Mouse (Mus musculus): ENCODE results near the gene Snd1. TPM values are rescaled to one million over a fixed set of nuclear protein-coding genes. Genes with fewer than 3 reads are reported as not detected.

Gene Snd1
- total and polyA plus RNA-seq, 3 experiments, result 83.7 to 377 (median 210) TPM

DNA sequence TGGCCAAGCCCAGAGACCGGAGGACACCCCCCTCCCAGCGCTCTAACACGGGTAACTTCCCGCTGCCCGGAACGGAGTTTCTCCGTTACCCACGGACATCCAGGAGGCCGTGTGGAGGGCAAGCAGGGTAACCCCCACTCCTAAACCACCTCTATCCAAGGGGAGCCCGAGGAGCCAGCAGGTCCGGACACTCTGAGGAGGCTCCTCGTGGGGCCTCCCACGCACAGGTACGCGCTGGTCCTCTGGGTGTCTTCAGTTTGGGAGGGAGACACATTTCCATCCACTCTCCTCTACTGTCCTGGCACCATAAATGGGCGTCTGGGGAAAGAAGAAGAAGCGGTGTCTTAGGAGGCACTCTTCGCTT is 506.6 kb downstream of the Snd1 start:
- H3K9ac ChIP-seq (ENCODE audit: insufficient read depth, low read depth), result no peak overlapping the region
- no peak for DNase-seq (ENCODE audit: extremely low read depth)
- H3K9me3 ChIP-seq (replicated peaks; ENCODE audit: low read length), result peaks cover 2% of the 10 kb centered on the region
- peaks cover 13% of the 10 kb centered on the region for H3K27me3 ChIP-seq (replicated peaks)
- dilution Hi-C loops (cut with MboI; ENCODE audit: extremely low pct_ligation_motif_present, extremely low pct_unique_long_range_greater_than_20kb, low sequenced_read_pairs) (no loop called here), in situ Hi-C loops (cut with MboI; ENCODE audit: low pct_ligation_motif_present, low pct_unique_long_range_greater_than_20kb, low sequenced_read_pairs) (no loop called here)
- no peak overlapping the region for H3K4me3 ChIP-seq (replicated peaks in 1 of 3; ENCODE audit: low read depth in 2 of 3, low read length in 2 of 3, poor library complexity in 1 of 3)
- peaks cover 4% of the 10 kb centered on the region in 2 experiments; a peak in 3 of 4 replicates for H3K4me1 ChIP-seq (ENCODE audit: control insufficient read depth in 1 of 2, insufficient read depth in 2 of 2)
- no peak for TF ChIP-seq ETS1 (conservative IDR thresholded peaks at IDR 0.05; ENCODE audit: low read depth, low read length)
- H3K27ac ChIP-seq (ENCODE audit: insufficient read depth, low read depth), result no peak overlapping the region
- H3K79me2 ChIP-seq (replicated peaks; ENCODE audit: control insufficient read depth, extremely low read depth, insufficient read depth, poor library complexity, severe bottlenecking), result no peaks in the 10 kb centered on the region
- H3K36me3 ChIP-seq (replicated peaks in 1 of 2; ENCODE audit: control insufficient read depth in 1 of 2, insufficient read depth in 1 of 2, low read length in 1 of 2), result no peaks in the 10 kb centered on the region
- no peak overlapping the region for H3K4me2 ChIP-seq (ENCODE audit: insufficient read depth, low read depth, poor library complexity, severe bottlenecking)

DNA sequence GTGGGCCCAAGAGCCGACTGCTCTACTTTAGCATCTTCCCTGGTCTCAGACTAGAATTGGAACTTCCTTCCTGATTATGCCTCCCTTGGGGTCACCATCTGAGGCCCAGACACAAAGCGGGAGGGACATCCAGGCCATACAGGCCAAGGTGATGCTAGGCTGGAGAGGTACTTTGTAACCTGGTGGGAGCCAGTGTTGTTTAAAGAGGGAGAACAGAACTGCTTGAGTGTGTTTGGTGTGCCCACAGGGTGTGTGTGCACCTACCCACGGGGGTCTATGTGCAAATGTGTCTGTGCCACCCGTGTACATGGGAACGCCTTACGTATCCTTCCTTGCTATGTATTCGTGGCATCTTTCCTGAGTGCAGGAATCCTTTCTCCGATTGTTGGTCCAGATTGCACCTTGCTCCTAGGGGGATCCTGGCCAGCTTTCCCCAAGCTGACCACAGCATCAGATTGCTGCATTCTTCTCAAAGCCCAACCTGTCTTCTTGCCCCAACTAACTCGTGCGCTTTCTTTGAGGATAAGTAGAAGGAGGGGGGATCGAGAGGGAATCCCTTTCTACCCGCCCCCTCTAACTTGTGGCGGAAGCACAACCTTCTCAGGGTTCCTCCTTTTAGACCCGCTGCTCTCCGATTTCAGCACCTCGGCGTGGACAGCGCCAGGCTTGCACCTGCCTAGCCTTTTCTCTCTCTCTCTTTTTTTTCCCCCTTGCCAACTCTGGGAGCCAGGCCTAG is 507.2 kb downstream of the Snd1 start:
- Histone ChIP-seq H3K4me3 (replicated peaks in 1 of 3; ENCODE audit: low read depth in 2 of 3, low read length in 2 of 3, poor library complexity in 1 of 3) (no peak overlapping the region), H3K36me3 (replicated peaks in 1 of 2; ENCODE audit: control insufficient read depth in 1 of 2, insufficient read depth in 1 of 2, low read length in 1 of 2) (no peaks in the 10 kb centered on the region), H3K27me3 (replicated peaks) (peaks cover 10% of the 10 kb centered on the region), H3K9ac (ENCODE audit: insufficient read depth, low read depth) (no peak overlapping the region), H3K4me2 (ENCODE audit: insufficient read depth, low read depth, poor library complexity, severe bottlenecking) (no peak overlapping the region), H3K9me3 (replicated peaks; ENCODE audit: low read length) (peaks cover 2% of the 10 kb centered on the region), H3K27ac (ENCODE audit: insufficient read depth, low read depth) (no peak overlapping the region), H3K79me2 (replicated peaks; ENCODE audit: control insufficient read depth, extremely low read depth, insufficient read depth, poor library complexity, severe bottlenecking) (no peaks in the 10 kb centered on the region), H3K4me1 (ENCODE audit: control insufficient read depth in 1 of 2, insufficient read depth in 2 of 2) (peaks cover 4 to 9% of the 10 kb centered on the region in 2 experiments)
- TF ChIP-seq ZNF384 (IDR thresholded peaks at IDR 0.05; ENCODE audit: low read depth, low read length) (no peak), PAX5 (IDR thresholded peaks at IDR 0.05; ENCODE audit: low read length) (no peak), ETS1 (conservative IDR thresholded peaks at IDR 0.05; ENCODE audit: low read depth, low read length) (no peak), MXI1 (IDR thresholded peaks at IDR 0.05; ENCODE audit: low read depth, low read length) (no peak), ELF1 (IDR thresholded peaks at IDR 0.05; ENCODE audit: low read depth, low read length) (no peak), NRF1 (IDR thresholded peaks at IDR 0.05; ENCODE audit: low read depth, low read length) (no peak), GABPA (IDR thresholded peaks at IDR 0.05; ENCODE audit: insufficient replicate concordance, low read depth, low read length) (no peak), HCFC1 (IDR thresholded peaks at IDR 0.05; ENCODE audit: low read depth, low read length) (no peak), MAFK (IDR thresholded peaks at IDR 0.05; ENCODE audit: insufficient replicate concordance, low read length) (no peak), IRF4 (IDR thresholded peaks at IDR 0.05; ENCODE audit: low read depth, low read length) (no peak), POLR2AphosphoS2 (IDR thresholded peaks at IDR 0.05; ENCODE audit: low read depth, low read length) (no peak), USF2 (conservative IDR thresholded peaks at IDR 0.05; ENCODE audit: low read depth, low read length) (no peak)
- in situ Hi-C loops (cut with MboI; ENCODE audit: low pct_ligation_motif_present, low pct_unique_long_range_greater_than_20kb, low sequenced_read_pairs) (no loop called here), dilution Hi-C loops (cut with MboI; ENCODE audit: extremely low pct_ligation_motif_present, extremely low pct_unique_long_range_greater_than_20kb, low sequenced_read_pairs) (no loop called here)
- DNase-seq (ENCODE audit: extremely low read depth), result peak; percentile 27

DNA sequence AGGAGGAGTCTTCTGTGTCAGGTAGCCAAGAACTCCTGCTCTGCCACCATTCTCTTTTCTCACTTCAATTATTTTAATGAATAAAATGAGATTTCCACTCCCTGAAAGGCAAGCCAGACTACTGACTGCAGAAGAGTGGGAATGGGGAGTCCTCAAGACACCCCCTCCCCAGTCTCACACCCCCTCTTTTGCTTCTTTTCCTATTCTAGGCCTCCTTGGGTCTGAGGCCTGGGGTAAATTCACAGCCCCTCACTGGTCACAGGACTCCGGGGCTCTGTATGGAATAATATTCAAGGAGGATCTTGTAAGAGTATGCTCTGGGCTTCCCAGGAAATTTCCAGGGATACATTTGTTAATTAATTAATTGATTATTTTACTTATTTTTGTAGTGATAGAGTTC is 507.9 kb downstream of the Snd1 start:
- no peaks in the 10 kb centered on the region for H3K36me3 ChIP-seq (replicated peaks in 1 of 2; ENCODE audit: control insufficient read depth in 1 of 2, insufficient read depth in 1 of 2, low read length in 1 of 2)
- no peak overlapping the region for H3K9ac ChIP-seq (ENCODE audit: insufficient read depth, low read depth)
- H3K9me3 ChIP-seq (replicated peaks; ENCODE audit: low read length), result peaks cover 2% of the 10 kb centered on the region
- no peak overlapping the region for H3K27ac ChIP-seq (ENCODE audit: insufficient read depth, low read depth)
- DNase-seq (ENCODE audit: extremely low read depth), result no peak
- H3K79me2 ChIP-seq (replicated peaks; ENCODE audit: control insufficient read depth, extremely low read depth, insufficient read depth, poor library complexity, severe bottlenecking), result no peaks in the 10 kb centered on the region
- H3K4me1 ChIP-seq (ENCODE audit: control insufficient read depth in 1 of 2, insufficient read depth in 2 of 2), result peaks cover 9 to 15% of the 10 kb centered on the region in 2 experiments
- in situ Hi-C loops (cut with MboI; ENCODE audit: low pct_ligation_motif_present, low pct_unique_long_range_greater_than_20kb, low sequenced_read_pairs) (no loop called here), dilution Hi-C loops (cut with MboI; ENCODE audit: extremely low pct_ligation_motif_present, extremely low pct_unique_long_range_greater_than_20kb, low sequenced_read_pairs) (no loop called here)
- H3K27me3 ChIP-seq (replicated peaks), result peaks cover 5% of the 10 kb centered on the region
- TF ChIP-seq KAT2A (IDR thresholded peaks at IDR 0.05; ENCODE audit: insufficient replicate concordance, low read length), result no peak
- no peak for TF ChIP-seq MEF2A (IDR thresholded peaks at IDR 0.05; ENCODE audit: borderline replicate concordance, low read depth, low read length)
- H3K4me2 ChIP-seq (ENCODE audit: insufficient read depth, low read depth, poor library complexity, severe bottlenecking), result no peak overlapping the region
- no peak overlapping the region for H3K4me3 ChIP-seq (replicated peaks in 1 of 3; ENCODE audit: low read depth in 2 of 3, low read length in 2 of 3, poor library complexity in 1 of 3)
